Mouse (Mus musculus): ENCODE data around the gene Atp13a5.

Gene Atp13a5

DNA sequence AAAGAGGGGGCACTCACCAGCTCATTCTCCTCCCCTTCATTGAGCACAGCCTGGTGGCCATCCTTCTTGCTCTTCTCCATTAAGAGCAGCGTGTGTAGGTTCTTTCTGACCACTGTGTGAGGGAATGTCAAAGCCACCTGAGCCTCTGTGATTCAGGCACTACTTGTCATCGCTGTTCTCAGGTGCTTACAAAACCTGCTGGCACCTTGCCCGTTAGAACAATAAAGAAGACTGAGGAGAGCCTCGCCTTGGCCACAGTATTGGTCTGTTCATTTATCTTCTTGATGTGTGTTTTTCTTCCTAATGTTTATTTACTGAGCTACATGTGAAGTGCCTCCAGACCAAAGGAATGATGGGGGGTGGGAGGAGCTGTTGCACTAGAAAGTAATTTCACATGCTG lies at the start of gene Atp13a5:
Gene Atp13a5 (minus strand): TSS at position 275 of the 400 bp plus-strand sequence.
- in situ Hi-C loops (cut with MseI, MboI), result no loop called here

DNA sequence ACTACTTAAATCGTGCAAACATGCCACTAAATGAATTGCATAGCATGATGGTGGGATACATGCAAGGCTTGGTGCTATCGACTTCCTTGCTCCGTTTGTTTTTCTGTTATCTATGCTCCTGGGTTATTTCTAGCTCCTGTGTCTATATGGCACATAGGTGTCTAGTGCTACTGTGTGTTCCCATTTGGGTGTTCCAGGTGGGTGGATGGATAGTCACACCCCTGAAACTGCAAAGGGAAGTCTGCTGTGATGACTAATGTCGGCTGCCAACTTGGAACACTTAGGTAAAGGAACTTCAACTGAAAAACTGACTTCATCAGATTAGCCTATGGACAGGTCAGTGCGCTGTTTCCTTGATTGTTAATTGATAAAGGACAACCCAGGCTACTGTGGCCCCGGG lies 36.3 kb upstream of the Atp13a5 start:
- in situ Hi-C loops (cut with MseI, MboI), result no loop called here

DNA sequence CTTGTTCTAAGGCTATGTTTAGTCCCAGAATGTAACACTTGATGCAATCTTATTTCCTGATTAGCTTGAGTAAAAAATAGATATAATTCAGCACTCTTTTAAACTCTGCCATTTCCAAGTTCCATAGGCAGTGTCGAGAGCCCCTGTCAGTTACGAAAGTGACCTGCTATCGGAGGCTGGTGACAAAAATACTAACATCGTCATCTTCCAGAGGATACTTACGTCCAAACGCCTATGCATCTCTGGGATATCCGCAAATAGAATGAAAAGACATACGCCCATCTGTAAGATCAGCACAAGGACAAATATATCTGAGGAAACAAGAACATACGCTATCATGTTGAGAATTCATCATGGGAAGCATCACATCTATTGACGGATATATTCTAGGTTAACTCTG lies 28.8 kb upstream of the Atp13a5 start:
- in situ Hi-C loops (cut with MseI, MboI), result no loop called here

DNA sequence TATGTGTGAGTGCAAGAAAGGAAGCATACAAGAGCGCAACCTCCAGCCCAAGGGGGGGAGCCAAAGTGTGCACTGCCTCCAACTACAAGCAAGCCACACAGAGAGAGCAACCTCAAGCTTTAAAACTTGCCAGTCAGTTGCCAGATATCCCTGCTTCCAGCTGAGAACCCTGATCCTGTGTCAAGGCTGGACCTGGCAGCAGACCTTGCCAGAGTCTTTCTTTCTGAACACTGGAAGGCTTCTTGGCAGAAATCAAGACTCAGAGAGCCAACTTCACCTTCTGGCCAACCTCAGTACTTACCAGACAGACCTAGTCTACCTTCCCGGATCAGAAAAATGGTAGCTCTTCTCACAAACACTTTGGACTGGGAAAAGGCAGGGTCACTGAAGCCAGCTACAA lies 20.5 kb upstream of the Atp13a5 start:
- in situ Hi-C loops (cut with MseI, MboI), result no loop called here

DNA sequence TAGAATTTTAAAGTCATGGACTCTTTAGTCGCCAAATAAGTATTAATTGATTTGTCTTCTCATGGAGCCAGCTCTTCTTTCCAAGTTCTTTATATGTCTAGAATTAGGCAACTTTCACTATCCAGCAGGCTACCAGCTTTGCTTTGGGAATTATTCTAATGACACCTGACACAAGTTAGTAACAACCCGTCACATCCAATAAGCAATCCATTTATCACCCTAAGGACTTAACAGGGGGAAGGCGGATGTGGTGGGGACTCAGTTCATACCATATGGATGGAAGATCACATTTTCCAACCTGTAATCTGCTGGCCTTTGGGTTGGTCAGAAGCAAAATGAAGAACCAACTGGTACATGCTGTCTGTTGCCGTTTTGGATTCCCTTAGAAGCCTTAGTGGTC lies 6.2 kb upstream of the Atp13a5 start:
- in situ Hi-C loops (cut with MseI, MboI), result no loop called here

DNA sequence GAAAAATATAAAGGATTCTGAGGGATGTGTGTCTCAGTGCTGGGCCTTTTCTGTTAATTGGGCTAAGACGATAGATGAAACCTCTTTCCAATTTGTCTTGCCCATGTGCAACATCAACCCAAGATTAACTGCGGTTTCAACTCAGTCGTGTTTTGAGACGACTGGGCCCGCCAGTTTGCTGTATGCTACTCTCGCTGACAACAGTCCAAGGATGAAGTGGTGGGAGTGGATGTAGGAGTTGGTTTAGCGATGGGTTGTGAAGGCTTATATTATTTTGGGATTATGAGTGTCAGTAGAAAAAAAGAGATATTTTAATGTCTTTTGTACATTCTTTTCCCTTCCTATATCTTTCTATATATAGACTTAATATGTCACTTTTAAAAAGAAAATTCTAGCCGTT lies 3.9 kb downstream of the Atp13a5 start:
- in situ Hi-C loops (cut with MseI, MboI), result no loop called here

DNA sequence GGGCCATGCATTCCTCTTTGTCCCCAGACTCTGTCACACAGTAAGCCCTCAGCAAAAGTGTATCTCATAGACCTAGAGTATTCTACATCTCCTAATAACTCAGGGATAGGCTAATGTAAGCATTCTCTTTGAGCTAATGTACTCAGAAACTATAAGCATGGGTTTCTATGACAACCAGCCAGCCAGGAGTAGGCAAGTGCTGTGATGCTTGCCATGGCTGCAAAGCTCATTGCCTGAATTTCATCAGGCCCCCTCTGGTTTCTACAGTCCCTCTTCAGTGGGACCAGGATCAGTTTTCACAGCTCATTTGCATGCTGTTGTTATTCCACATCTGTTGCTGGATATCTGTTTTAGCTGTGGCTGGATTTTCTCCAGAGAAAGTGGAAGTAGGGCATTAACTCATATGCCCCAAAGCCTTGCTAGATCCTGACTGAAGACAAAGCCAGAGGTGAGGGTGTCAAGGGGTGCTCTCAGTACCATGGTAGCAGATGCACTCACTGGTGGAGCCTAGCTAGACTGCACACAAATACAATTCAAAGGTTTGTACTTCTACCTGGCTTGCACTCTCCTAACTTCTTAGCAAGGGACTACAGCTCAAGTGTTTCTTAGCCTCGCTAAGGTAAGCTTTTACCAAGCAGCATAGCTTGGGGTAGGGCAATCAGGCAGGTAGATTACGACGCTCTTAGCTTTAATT lies 47.0 kb downstream of the Atp13a5 start:
- in situ Hi-C loops (cut with MseI, MboI), result no loop called here

DNA sequence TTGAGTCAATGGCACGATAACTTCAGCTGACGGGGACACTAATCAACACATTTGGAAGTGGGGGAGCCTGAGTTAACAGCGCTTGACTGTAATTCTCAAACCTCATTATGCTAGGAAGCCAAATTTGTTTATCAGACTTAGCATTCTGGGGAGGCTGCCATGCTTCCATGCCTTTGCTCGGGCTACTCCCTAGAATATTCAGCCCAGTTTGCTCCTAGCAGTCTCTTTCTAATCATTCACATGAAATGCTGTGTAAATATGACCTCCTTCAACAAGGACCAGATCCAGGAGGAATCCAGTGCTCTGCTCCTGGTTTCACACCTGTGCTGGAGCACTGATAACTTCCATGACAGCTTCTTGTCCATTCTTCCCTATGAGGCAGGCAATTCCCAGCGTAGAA lies 47.6 kb downstream of the Atp13a5 start:
- in situ Hi-C loops (cut with MseI, MboI), result no loop called here

DNA sequence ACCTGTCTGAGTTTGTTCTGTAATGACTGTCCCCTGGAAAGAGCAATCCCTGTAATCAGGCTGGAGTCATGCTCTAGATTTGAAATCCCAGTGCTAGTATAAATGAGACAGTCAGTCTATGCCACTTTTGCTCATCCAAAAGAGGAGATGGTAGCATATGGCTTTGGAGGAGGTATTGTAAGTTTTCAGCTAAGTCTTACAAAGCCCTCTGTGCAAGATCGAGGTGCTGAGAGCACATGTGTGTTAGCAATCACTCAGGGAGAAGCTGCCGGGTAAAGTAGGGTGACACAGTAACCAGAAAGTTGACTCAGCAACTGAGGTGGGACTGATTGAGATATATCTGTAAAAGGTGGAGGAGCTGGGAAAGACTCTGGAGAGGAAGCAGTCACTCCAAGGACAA lies 49.3 kb downstream of the Atp13a5 start:
- in situ Hi-C loops (cut with MseI, MboI), result no loop called here

DNA sequence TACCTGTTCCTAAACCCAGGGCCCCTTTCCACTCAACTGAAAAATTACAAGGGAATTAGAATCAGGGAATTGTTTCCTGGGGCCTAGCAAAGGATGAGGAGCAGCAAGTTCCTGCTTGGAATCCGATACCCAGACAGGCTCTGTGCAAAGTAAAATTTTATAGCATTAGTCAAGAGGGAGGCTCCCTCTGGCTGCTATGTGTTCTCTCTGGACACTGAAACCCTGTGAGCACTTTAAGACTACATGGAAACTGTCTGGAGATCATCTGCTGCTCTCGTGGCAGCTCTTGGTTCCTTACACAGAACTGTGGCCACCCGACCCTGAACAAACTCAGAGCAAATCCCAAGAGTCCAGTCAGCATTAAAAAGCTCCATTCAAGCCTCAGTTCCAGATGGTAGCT lies 50.6 kb downstream of the Atp13a5 start:
- in situ Hi-C loops (cut with MseI, MboI), result no loop called here

DNA sequence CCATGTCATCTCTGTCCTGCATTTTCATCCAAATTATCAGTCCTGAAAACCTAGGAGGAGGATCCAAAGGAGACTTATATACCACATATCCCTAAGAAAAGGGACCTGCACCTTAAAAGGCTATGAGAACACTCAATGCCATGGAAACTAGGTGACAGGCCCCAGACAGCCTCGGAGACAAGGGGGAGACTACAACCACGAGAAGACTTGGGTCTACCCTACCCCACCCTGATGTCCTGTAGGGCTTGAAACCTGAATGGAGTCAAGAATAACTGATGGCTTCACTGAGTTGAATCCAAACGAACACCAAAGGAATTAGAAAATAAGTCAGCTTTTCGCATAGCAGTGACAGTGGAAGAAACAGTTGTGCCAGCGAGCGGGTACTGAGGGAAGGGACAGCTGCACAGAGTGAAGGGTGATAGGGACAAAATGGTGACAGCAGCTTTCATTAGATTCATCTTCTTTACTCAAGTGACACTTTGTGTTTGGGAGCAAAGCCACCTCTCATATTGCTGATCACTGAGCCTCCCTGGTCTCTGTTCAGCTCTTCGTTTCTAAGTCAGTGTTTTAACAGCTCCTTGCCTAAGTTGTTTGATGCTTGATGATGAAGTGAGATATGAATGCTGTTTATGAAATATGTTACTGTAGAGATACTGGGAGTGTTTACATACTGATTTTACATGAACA lies 53.2 kb downstream of the Atp13a5 start:
- in situ Hi-C loops (cut with MseI, MboI), result no loop called here

DNA sequence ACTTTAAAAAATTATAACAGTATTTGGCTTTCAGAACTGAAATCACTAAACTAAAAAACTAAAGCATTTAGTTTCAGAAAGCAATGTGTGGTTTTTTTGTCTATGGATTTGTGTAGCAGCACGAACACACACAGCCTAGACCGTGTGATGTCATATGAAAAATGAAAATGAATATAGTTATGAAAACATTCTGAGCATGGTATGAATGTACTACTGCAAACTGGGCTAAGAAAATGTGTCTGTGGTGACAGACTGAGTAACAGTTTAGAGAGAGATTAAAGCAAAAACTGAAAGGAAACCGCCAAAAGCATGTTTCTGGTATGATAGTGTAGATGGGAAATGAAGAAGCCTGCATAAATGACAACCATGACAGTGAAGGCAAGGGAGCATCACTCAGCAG lies 57.8 kb downstream of the Atp13a5 start:
- in situ Hi-C loops (cut with MseI, MboI), result no loop called here

DNA sequence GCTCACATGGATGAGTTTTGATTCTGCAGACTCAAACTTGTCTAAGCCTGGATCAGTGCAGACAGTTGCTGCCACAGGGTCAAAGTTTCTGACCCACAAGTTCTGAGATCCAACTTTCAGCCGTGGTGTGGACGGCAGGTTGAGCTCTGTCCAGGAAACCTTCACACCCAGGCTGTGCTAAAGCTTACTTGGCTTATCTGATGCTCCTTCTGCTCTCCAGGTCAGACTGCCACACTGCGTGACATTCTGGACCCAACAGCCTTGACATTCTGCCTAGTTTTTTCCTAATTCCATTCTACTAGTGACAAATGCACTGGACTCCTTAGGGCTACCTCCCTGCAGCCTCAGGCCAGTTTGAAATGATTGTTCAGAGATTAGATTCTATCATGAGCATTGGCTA lies 63.1 kb downstream of the Atp13a5 start:
- in situ Hi-C loops (cut with MseI, MboI), result no loop called here

DNA sequence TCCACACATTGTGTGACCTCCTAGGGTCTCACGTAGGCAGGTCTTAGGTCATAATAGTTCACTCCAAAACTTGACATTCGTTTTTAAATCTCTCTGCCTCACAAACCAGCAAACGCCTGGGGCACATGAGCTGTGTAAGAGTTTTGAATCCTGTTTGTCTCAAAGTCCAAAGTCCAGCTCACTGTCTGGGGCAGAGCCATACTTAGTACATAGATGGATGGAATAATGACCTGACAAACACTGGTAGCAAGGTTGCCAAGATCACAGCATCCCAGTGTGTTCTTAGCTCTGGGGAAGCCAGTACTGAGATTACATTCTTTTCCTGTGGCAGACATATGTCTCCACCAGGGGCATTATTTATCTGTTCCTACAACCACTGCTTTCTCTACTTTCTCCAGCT lies 63.5 kb downstream of the Atp13a5 start:
- in situ Hi-C loops (cut with MseI, MboI), result no loop called here

DNA sequence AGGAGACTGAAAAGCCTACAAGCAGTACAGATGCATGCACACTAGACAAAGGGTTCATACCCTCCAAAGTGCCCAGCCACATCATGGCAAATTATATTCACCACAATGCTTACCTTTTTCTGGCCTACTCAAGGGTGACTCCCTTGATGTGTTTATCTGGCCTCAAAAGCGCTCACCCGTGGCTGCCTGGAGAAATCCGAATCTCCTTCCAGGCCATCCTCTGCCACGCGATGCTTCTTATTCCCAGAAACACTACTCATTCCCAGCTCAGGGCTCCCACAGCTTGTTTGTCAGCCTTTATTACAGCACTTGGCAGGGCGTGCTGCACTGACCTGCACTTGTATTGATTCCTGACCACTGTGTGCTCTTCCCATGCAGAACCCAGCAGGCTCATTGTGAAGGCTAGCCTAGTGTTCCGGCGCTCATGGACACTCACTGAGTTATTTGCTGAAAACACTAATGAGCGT lies 80.9 kb downstream of the Atp13a5 start:
- in situ Hi-C loops (cut with MseI, MboI), result no loop called here

DNA sequence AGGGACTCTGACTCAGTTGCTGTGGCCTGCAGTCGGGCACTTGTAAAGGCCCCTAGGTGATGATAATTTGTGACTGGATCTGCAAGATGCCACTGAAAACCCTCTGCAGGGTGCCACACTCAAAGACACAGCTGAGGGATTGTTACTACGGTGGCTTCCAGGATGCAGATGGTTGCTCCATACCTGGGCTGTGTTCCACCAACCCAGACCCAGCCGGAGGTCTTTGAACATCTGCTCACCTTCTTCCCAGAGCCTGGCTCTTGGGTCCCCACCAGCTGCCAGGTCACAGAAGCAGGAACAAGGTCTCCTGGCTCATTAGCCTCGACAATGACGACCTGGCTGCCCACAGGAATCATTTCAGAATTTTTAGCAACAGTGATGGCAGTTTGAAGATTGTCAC lies 97.8 kb downstream of the Atp13a5 start:
- in situ Hi-C loops (cut with MseI, MboI), result no loop called here

DNA sequence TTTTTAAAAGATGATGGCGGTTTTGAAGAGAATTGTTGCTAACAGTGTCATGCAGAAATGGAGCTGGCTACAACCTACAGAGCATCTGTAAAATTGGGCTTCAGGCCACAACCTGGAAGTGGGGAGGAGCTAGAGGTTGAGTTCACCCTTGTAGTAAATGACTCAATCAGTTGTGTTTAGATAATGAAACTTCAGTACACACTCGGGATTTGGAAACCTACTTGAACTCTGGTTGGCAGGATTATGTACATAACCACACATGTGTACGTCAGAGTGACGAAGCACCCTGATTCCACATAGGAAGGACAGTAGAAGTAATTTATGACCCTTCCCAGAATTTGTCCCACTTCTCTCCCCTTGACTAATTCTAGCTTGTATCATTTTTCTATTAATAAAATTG lies 124.2 kb downstream of the Atp13a5 start:
- in situ Hi-C loops (cut with MseI, MboI), result no loop called here

DNA sequence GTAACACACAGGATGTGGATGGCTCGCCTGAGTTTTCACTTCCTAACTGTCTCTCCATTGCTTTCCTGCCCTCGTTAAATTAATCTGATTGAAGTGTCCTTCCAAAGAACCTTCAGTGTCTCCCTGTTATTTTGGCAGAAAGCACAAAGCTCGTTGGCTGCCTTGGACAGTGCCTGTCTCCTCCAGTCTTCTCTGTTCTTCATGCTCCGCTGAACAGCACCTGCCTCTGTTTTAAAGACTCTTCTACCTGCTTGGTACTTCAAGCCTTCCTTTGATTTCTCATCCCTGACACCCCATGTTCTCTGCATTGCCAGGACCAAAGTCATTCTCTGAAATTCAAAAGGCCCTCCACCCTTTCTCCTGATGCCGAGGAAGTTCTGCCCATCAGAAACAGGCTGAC lies 142.6 kb downstream of the Atp13a5 start:
- in situ Hi-C loops (cut with MseI, MboI), result no loop called here

DNA sequence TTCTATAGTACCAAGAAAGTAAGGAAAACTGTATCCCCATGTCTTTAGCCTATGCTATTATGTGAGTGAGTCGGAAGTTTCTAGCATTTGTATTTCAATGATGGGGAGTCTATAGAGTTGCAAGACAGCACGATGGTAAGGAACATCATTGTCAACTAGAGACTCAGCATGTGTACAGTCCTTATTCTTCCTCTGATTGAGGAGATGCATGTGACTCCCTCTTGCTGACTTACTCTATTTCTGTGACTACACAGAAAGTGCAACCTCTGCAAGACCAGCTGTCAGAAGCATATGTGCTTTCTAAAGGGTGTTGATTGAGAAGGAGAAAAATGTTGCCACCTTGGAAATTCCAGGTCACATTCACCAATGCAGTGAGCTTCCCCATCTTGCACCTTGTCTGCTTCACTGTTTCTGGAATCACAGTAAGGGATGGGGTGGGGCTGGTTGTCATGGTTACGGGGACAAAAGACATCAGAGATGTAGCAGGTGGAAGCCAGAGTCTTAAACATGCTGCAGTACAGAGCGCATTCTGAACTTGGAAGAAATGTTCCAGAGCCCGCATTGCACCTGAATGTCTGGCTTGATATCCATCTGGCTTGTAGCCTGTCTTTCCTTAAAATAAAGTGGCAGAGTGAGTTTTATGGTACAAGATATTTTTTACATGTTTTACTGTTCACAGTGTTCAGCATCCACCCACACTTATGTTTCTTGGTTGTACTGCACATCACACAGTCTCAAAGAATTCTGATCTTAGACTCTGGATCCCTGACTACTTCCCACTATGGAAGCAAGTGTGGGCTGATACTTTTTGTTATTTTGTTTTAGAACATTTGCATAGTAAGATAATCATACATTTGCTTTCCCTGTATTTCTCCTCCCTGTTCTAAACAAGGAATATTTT lies 161.9 kb downstream of the Atp13a5 start:
- in situ Hi-C loops (cut with MseI, MboI), result no loop called here

DNA sequence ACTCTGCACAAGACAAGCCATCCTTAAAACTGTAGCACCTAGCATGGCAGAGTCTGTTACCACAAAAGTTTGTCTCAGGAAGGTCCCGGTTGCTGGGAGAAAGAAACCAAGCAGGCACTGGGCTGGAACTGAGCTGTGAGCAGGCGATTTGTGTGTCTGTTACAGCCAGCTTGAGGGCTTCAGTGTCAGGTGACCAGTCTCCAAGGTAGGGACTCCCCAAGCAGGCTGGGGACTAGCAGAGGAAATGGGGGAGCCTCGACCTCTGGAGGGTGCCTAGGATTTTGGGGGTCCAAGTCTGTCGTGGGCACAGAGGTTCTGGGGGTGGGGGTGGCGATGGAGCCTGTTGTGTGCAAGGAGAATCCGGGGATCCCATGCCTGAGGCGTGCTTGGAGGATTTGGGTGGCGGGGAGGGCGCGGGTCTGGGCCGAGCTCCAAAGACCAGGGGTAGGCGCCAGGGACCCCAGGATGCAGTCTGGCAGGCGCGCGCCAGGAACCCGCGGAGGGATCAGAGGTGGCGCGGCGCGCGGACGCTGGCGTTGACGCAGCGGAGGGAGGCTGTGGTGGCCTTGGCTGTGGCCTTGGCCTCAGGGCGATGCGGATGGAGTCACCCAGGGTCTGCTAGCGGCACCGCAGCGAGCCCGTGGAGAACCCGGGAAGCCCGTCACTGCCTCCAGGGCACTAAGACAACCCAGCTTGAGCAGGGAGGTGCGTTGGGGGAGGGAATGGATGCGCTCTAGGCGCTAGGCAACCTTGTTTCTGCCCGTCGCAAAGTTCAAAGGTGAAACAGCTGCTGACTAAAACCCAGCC lies 168.7 kb downstream of the Atp13a5 start, which contains the start of gene Hrasls:
Gene Hrasls (plus strand): TSS at position 91 of the 807 bp plus-strand sequence.
- in situ Hi-C loops (cut with MseI, MboI), result no loop called here

DNA sequence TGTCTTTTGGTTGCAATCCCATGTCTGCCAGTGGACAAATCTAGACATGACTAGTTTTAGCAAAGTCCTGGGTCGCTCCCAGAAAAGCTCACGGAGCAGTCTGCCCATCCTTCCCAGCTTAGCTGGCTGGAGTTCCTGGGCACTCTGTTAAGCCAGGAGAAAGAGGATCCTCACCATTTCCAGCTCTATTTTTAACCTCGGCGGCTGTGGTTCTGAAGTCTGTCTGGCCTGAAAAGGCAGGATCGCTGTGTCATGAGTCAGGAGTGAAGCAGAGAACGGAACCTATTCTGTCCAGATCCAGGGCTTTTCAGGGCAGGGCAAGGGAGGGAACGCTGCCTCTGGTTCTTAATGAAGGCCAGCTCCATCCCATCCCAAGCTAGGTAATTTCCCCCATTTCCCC lies 169.7 kb downstream of the Atp13a5 start:
- in situ Hi-C loops (cut with MseI, MboI), result no loop called here

DNA sequence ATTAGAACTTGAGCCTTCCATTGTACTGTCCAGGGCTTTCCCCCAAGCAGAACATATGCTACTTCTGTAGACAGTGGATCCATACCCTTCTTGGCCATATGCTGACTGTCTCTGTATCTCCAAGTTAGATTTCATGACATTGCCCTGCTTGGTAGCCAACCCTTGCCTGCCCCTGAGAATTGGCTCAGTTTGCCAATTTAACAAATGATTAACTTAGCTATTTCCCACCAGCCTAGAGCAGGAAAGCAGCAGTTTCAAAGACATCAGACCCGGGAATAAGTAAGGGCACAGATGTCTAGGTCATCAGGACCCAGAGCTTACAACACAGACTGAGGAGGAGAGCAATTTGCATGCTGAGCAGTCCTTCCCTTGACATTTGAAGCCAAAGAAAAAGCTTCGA lies 173.0 kb downstream of the Atp13a5 start:
- in situ Hi-C loops (cut with MseI, MboI), result no loop called here
